Mouse (Mus musculus) C2C12 (cell line): ENCODE results near the gene Cic. TPM values are rescaled to one million over a fixed set of nuclear protein-coding genes. Genes with fewer than 3 reads are reported as not detected.
"Not testable (repeated sequence)": the region's sequence is repeated elsewhere in the genome, so short reads cannot be mapped to it uniquely, and the experiment has no call there.

Source experiments
- H3K27me3 ChIP-seq: one replicate; pipeline ENCODE4 v1.6.1; 2011; ENCODE audit not compliant: control insufficient read depth, insufficient read depth, insufficient read length
- H3K36me3 ChIP-seq: one replicate; pipeline ENCODE4 v1.6.1; 2011; ENCODE audit not compliant: control insufficient read depth, insufficient read depth
- H3K4me3 ChIP-seq: one replicate; pipeline ENCODE4 v1.5.1; 2011; ENCODE audit warnings: mild to moderate bottlenecking, control low read depth; ENCODE audit not compliant: poor library complexity, insufficient read depth, severe bottlenecking
- H3K79me2 ChIP-seq: one replicate; pipeline ENCODE4 v1.6.1; 2011; ENCODE audit not compliant: control insufficient read depth, insufficient read depth
- H3K79me3 ChIP-seq: one replicate; pipeline ENCODE4 v1.6.1; 2011; ENCODE audit warnings: low read depth, control low read depth
- H3ac ChIP-seq: one replicate; pipeline ENCODE3; 2011; ENCODE audit warnings: low read depth; ENCODE audit not compliant: control insufficient read depth, insufficient read length
- CEBPB ChIP-seq: IDR thresholded peaks from one replicate; pipeline ENCODE4 v1.6.1; 2011; ENCODE audit warnings: low read depth, mild to moderate bottlenecking, control low read depth, moderate library complexity
- CTCF ChIP-seq: IDR thresholded peaks from one replicate; pipeline ENCODE4 v1.5.1; 2011; ENCODE audit not compliant: control insufficient read depth, insufficient read depth, insufficient read length
- FOSL1 ChIP-seq: IDR thresholded peaks from one replicate; pipeline ENCODE4 v1.8.0; 2011; ENCODE audit warnings: mild to moderate bottlenecking, low read length; ENCODE audit not compliant: poor library complexity, insufficient read depth, severe bottlenecking
- MAX ChIP-seq: IDR thresholded peaks from one replicate; pipeline ENCODE4 v1.6.1; 2011; ENCODE audit warnings: mild to moderate bottlenecking, control low read depth
- MYOD1 ChIP-seq: IDR thresholded peaks from one replicate; pipeline ENCODE4 v1.6.1; 2011; ENCODE audit warnings: low read depth; ENCODE audit not compliant: control insufficient read depth, insufficient read length
- MYOG ChIP-seq: IDR thresholded peaks from one replicate; pipeline ENCODE4 v1.6.1; 2011; ENCODE audit not compliant: control insufficient read depth, insufficient read length; ENCODE audit errors: extremely low read depth
- USF1 ChIP-seq: IDR thresholded peaks from one replicate; pipeline ENCODE4 v1.6.1; 2011; ENCODE audit warnings: low read depth, mild to moderate bottlenecking, control low read depth, moderate library complexity
- polyA plus RNA-seq: library from polyadenylated mRNA; unstranded; fragments of >200 nt; fragmentation: generic; extraction: Trizol; gene quantifications from one replicate; pipeline ENCODE4 v1.2.1, GENCODE M21; 2012; ENCODE audit warnings: missing spikeins

Gene Cic
- polyA plus RNA-seq, 1 experiment: 79.5 TPM

- TF ChIP-seq CTCF: no peak
- TF ChIP-seq CEBPB: no peak
- TF ChIP-seq MYOD1: peak; percentile 35
- no peak for TF ChIP-seq FOSL1
- TF ChIP-seq MYOG: no peak
- TF ChIP-seq USF1: no peak
- no peak for TF ChIP-seq MAX
- H3K4me3 ChIP-seq: peak overlapping the region; percentile 46
Observed at GRCm38 (mm10) chr7:25317446-25317999, 50.0 kb downstream of the Cic start.

GRCm38 (mm10) chr7:25322058-25322484, 54.6 kb downstream of the Cic start:
- no peak for TF ChIP-seq USF1
- peak; percentile 27 for TF ChIP-seq MAX
- Histone ChIP-seq H3K36me3 (no peaks in the 10 kb centered on the region), H3ac (no peak overlapping the region), H3K27me3 (no peaks in the 10 kb centered on the region), H3K4me3 (no peak overlapping the region), H3K79me2 (peaks cover 81% of the 10 kb centered on the region), H3K79me3 (peaks cover 33% of the 10 kb centered on the region)

More at GRCm38 (mm10) chr7:25317446-25317999, 50.0 kb downstream of the Cic start:
- Histone ChIP-seq H3K79me2 (peaks cover 47% of the 10 kb centered on the region), H3ac (peak overlapping the region; percentile 84), H3K36me3 (no peaks in the 10 kb centered on the region), H3K27me3 (peaks cover 28% of the 10 kb centered on the region), H3K79me3 (peaks cover 15% of the 10 kb centered on the region)

- no peak overlapping the region for H3K4me3 ChIP-seq
- peaks cover 70% of the 10 kb centered on the region for H3K79me2 ChIP-seq
- TF ChIP-seq CEBPB (peak; percentile 47), MYOD1 (no peak)
- no peak overlapping the region for H3ac ChIP-seq
- peaks cover 30% of the 10 kb centered on the region for H3K79me3 ChIP-seq
- no peaks in the 10 kb centered on the region for H3K27me3 ChIP-seq
- H3K36me3 ChIP-seq: no peaks in the 10 kb centered on the region
Observed at GRCm38 (mm10) chr7:25323219-25323618, 55.7 kb downstream of the Cic start.

GRCm38 (mm10) chr7:25325431-25325830, 57.9 kb downstream of the Cic start:
- H3K27me3 ChIP-seq, H3K4me3 ChIP-seq, H3ac ChIP-seq, H3K36me3 ChIP-seq: not testable (repeated sequence)
- Histone ChIP-seq H3K79me2 (peaks cover 48% of the 10 kb centered on the region), H3K79me3 (peaks cover 21% of the 10 kb centered on the region)

- Histone ChIP-seq H3ac (no peak overlapping the region), H3K79me2 (peaks cover 41% of the 10 kb centered on the region), H3K27me3 (no peaks in the 10 kb centered on the region), H3K79me3 (peaks cover 19% of the 10 kb centered on the region), H3K4me3 (no peak overlapping the region), H3K36me3 (no peaks in the 10 kb centered on the region)
- TF ChIP-seq MYOD1: no peak
- TF ChIP-seq USF1: no peak
- no peak for TF ChIP-seq CEBPB
- no peak for TF ChIP-seq CTCF
- no peak for TF ChIP-seq MYOG
- TF ChIP-seq MAX: no peak
- TF ChIP-seq FOSL1: no peak
Observed at GRCm38 (mm10) chr7:25326233-25326632, 58.7 kb downstream of the Cic start.

GRCm38 (mm10) chr7:25333596-25334307, 66.2 kb downstream of the Cic start:
- Histone ChIP-seq H3ac (no peak overlapping the region), H3K79me2 (no peaks in the 10 kb centered on the region), H3K36me3 (peaks cover 13% of the 10 kb centered on the region), H3K79me3 (no peaks in the 10 kb centered on the region), H3K27me3 (no peaks in the 10 kb centered on the region), H3K4me3 (no peak overlapping the region)
- TF ChIP-seq USF1 (no peak), FOSL1 (no peak), CTCF (peak; percentile 90), MYOD1 (no peak)
